Mouse (Mus musculus) heart, postnatal 0 days (tissue): ENCODE measurements around the gene March8.

Source experiments
- CTCF ChIP-seq: IDR thresholded peaks from 2 replicates; pipeline ENCODE4 v1.5.1; 2016; ENCODE audit warnings: antibody characterized with exemption, control low read depth, low read depth
- EP300 ChIP-seq: IDR thresholded peaks from 2 replicates; pipeline ENCODE4 v1.6.1; 2016; ENCODE audit warnings: antibody characterized with exemption, low read depth

GRCm38 (mm10) chr6:116337835-116338501 lies at the start of gene March8:
- TF ChIP-seq CTCF (no peak; the same call in 1 of the 2 replicates), EP300 (no peak)
